Mouse (Mus musculus): ENCODE measurements at regions not wholly inside any gene's neighbourhood (a gene's known extent, or its start where the extent isn't known, plus 50 kb on each side); places are given as distances from the start of the nearest gene placed in this dataset.

GRCm38 (mm10) chr8:125367374-125367773, 202.2 kb downstream of the Sipa1l2 start:
- no peak for TF ChIP-seq CTCF (IDR thresholded peaks at IDR 0.05; ENCODE audit: control insufficient read depth, insufficient read depth, low read length)
- no peak for TF ChIP-seq POLR2A (IDR thresholded peaks at IDR 0.05; ENCODE audit: borderline replicate concordance, control insufficient read depth, low read depth, low read length)
